Mouse (Mus musculus) layer of hippocampus, adult 11-12 months (tissue): ENCODE results near the gene Pdcd7.
A peak's percentile ranks its signal among the peaks of the same experiment; 100 is the strongest.

Experiments
- DNase-seq: peaks from one replicate; pipeline ENCODE4 v3.0.0; 2022; ENCODE audit warnings: low spot score

Pdcd7 gene

GRCm38 (mm10) chr9:65398279-65398678 is 52.4 kb downstream of the Pdcd7 start, which contains the start of gene Rasl12:
Gene Rasl12, plus strand, starts transcription at chr9:65398506.
- peak; percentile 36 for DNase-seq

DNA sequence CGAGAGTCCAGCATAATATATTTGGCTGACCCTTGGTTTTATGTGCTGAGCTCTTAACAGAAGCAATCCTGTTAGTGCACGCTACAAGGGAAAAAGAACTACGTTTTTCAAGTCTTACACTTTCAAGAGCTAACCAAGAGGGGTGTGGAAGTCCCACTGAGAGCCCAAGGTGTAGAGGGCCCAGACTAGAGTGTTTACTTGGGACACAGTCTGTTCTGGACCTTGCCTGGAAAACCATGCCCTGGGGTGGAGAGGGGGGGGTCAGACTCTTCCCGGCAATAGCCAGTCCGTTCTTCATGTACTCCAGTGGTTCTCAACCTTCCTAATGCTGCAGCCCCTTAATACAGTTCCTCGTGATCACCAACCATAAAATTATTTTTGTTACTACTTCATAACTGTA is 54.0 kb downstream of the Pdcd7 start:
- DNase-seq: no peak

GRCm38 (mm10) chr9:65404331-65405183 is 58.7 kb downstream of the Pdcd7 start:
- peak; percentile 72 for DNase-seq

DNA sequence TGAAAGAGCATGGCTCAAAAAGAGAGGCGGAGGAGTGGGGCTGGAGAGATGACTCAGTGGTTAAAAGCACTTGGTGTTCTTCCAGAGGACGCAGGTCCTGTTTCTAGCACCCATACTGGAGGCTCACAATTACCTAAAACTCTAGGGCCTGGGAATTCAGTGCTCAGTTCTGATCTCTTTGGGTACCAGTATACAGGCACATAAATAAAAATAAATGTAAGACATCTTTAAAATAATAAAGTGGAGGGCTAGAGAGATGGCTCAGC is 59.2 kb downstream of the Pdcd7 start:
- DNase-seq: no peak

- DNase-seq: no peak
These were observed 61.4 kb downstream of the Pdcd7 start for GRCm38 (mm10) chr9:65407327-65407726.

DNA sequence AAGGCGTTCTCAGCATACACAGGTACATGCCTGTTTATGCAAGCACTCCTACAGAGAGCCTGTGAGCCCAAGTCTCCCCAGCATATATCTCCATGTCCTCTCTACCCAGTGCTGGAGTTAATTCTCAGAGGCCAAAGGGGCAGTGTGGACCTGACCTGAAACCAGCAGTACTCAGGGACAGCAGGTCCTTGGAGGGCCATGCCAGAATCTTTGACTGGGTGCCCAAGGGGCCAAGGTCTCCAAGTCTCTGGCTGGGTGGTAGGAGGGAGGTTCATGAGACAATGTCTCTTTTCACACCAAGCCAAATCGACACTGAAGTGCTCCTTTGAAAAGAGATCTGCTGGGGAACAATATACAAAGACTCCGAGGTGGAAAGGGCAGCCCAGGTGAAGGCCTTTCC is 62.0 kb downstream of the Pdcd7 start:
- DNase-seq: no peak

DNA sequence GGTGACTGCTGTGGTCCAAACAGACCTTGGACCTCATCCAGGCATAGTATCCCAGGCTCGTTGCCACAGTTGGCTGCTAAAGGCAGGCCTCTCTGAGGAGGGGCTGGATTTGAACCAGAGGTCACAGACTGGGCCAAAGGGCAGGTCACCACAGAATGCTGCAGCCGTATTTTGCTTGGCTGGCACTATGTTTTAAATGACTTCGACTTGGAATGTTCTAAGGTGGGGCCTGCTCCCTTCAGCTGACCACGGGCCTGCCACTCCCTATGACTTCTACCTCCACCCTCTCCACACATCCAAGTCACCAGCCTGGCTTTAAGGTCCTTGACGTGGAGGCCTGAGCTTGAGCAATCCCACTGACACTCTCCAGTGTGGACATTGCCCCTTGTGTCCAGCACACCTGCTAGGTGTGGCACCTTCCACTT is 63.0 kb downstream of the Pdcd7 start:
- DNase-seq: no peak
